10 mouse cellular contexts compared by ENCODE assay signal in the genomic region with DNA sequence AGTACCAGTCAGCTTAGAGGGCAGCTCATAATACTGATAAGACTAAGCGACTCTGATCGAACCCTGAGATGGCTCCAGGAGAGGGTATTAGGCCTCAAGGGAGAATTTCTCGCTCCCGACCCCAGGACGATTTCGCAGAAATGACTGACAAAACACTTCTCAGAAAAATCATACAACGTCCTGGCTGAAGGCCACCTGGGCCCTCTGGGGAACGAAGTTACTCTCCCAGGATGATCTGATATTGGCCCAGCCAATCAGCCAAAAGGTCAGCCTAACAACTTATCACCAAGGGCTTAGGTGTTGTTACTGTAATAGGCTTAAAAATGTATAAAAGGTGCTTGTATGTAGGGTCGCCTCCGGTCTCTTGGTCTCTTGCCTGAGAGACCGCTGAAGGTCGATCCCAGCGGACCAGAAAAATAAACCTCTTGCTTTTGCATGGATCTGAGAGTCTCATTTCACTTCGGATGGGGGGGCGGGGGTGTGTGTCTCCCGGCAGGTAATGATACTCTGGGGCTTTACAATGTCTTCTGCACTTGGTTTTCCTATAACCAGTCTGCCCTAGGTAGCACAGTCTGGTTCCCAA. TPM values are rescaled to one million over a fixed set of nuclear protein-coding genes. Genes with fewer than 3 reads are reported as not detected.
DNase-seq lines count a peak whose midpoint lies in the region; ATAC-seq lines count a peak whose summit lies in the region.
"Had no signal": no experiment of that assay in that cellular context is flagged by ENCODE, and none has a peak within 500 bp of the region (broad histone marks: within the 10 kb centered on the region; RNA-seq: fewer than 3 reads in every experiment).

No protein-coding gene starts in this region.

- 95% methylated on average over 16 of the region's 16 CpGs for WGBS in macrophage (ENCODE audit: missing documents)

- H3K79me2 ChIP-seq in macrophage (ENCODE audit: inconsistent target): peaks cover 40% of the 10 kb centered on the region

- intact Hi-C loops in left cerebral cortex, postnatal 4 days (cut with DNase I): no loop called here
- intact Hi-C loops in left cerebral cortex, postnatal 25 days (cut with DNase I): loop anchor here (5.0 kb wide), 1 partner anchor 118 kb away; the partner anchor contains the start of gene Resf1

- no peak for ATAC-seq in cerebellum, adult (ENCODE audit: insufficient number of reproducible peaks, low FRiP score, low TSS enrichment)

- no peak overlapping the region for H3K4me3 ChIP-seq in macrophage (ENCODE audit: inconsistent target)

- peak; percentile 16 for DNase-seq in cerebellum, adult 11 months
- DNase-seq in left cerebral cortex, postnatal 4 days: peak; percentile 17
- DNase-seq in left cerebral cortex, postnatal 25 days (ENCODE audit: low spot score in 2 of 2): no peak
- peak; percentile 22 to 42 for DNase-seq in cerebellum, postnatal 14 days
- DNase-seq in embryo, embryonic 10 days (ENCODE audit: low spot score): no peak
- DNase-seq in frontal cortex, postnatal 10 days (ENCODE audit: low spot score in 2 of 2): no peak

- H3K27ac ChIP-seq in macrophage: peak overlapping the region; percentile 96

- H3K36me3 ChIP-seq in macrophage (ENCODE audit: inconsistent target): 0 out of 2 replicates have a peak, but pooled peaks cover 2% of the 10 kb centered on the region

RNA-seq across cellular contexts. Expression of gene Amn1, which starts 0.9 kb away (rescaled TPM):
- 10 to 100 TPM; 49.2 to 51.6 TPM for total RNA-seq in left cerebral cortex, postnatal 4 days (2021)
- 10 to 100 TPM; 33.8 to 35.1 TPM for total RNA-seq in left cerebral cortex, postnatal 25 days (2021)
- total RNA-seq in macrophage (2018; cell fraction: chromatin; rRNA removed): 10 to 100 TPM; 26.3 to 89.1 (median 56.5) TPM
- total RNA-seq in macrophage (2018; cell fraction: cytosol; rRNA removed): 10 to 100 TPM in 24 of 26 experiments, 1 to 10 TPM in 2; 7.8 to 15.1 (median 12.0) TPM
- 10 to 100 TPM; 20.5 to 77.0 (median 38.5) TPM for total RNA-seq in macrophage (2018; cell fraction: nucleus; rRNA removed)
- polyA plus RNA-seq in macrophage (2018): 10.6 to 14.1 TPM (median 12.4 TPM) in 3 replicates

RNA-seq across cellular contexts. Expression of gene Etfbkmt, which starts 49.8 kb away (rescaled TPM):
- 1 to 10 TPM; 3.7 to 4.3 TPM for total RNA-seq in left cerebral cortex, postnatal 4 days (2021)
- 1 to 10 TPM; 1.9 to 3.4 TPM for total RNA-seq in left cerebral cortex, postnatal 25 days (2021)
- total RNA-seq in macrophage (2018; cell fraction: chromatin; rRNA removed): 10 to 100 TPM in 2 of 26 experiments, 1 to 10 TPM in 17, under 1 TPM in 1, not detected in 6; 0.99 to 21.2 (median 2.5) TPM
- 1 to 10 TPM in 22 of 26 experiments, under 1 TPM in 4; 0.48 to 6.4 (median 1.9) TPM for total RNA-seq in macrophage (2018; cell fraction: cytosol; rRNA removed)
- total RNA-seq in macrophage (2018; cell fraction: nucleus; rRNA removed): 10 to 100 TPM in 2 of 26 experiments, 1 to 10 TPM in 20, under 1 TPM in 3, not detected in 1; 0.52 to 23.4 (median 2.0) TPM
- polyA plus RNA-seq in macrophage (2018): 1.9 to 5.2 TPM (median 2.9 TPM) in 3 replicates

RNA-seq across cellular contexts. Expression of gene Gm10203, which starts 59.5 kb away (rescaled TPM):
- total RNA-seq in left cerebral cortex, postnatal 4 days (2021): not detected
- not detected for total RNA-seq in left cerebral cortex, postnatal 25 days (2021)
- not detected for total RNA-seq in macrophage (2018; cell fraction: chromatin; rRNA removed)
- not detected for total RNA-seq in macrophage (2018; cell fraction: cytosol; rRNA removed)
- total RNA-seq in macrophage (2018; cell fraction: nucleus; rRNA removed): not detected
- not detected in 3 replicates for polyA plus RNA-seq in macrophage (2018)
- total RNA-seq: neutrophil, adult 5-6 weeks had no signal
- polyA plus RNA-seq: C2C12 had no signal

Comparison
In these comparisons a context has a peak if more than half of its experiments do, and no peak if none do; other contexts are left out.
1. DNase-seq: peak in cerebellum, adult 11 months (single experiment), left cerebral cortex, postnatal 4 days (single experiment) and cerebellum, postnatal 14 days (2 of 2); none in left cerebral cortex, postnatal 25 days (0 of 2), embryo, embryonic 10 days (single experiment) and frontal cortex, postnatal 10 days (0 of 2).